Mouse (Mus musculus): Measurements from ENCODE around the gene Higd2a. TPM values are rescaled to one million over a fixed set of nuclear protein-coding genes. Genes with fewer than 3 reads are reported as not detected.
A peak's percentile ranks its signal among the peaks of the same experiment; 100 is the strongest.

Higd2a gene
- polyA plus RNA-seq, 1 experiment from 2014 or later = 172 TPM

DNA sequence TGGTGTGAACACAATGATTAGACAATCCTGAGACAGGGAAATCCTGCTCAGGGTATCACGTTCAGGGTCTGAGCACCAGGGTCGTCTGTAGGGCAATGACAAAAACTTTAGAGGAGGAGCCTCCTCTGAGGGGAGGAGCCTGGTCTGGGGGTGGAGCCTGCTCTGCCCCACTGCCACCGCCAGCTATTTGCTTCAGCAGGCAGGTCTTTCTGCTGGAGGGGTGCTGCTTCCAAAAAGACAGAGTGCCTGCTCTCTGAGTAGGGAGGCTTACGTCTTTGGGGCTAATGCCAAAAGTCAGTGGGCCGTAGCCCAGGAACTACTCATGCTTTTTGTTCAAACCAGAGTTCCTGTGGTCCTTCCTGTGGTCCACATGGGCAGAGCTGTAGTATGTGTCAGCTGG lies 21.6 kb upstream of the Higd2a start:
- Histone ChIP-seq H3K36me3 (no peaks in the 10 kb centered on the region), H3K4me1 (peaks cover 15% of the 10 kb centered on the region), H3K9me3 (no peaks in the 10 kb centered on the region), H3K27ac (no peak overlapping the region), H3K4me3 (no peak overlapping the region), H3K4me2 (replicated peaks) (no peak overlapping the region), H3K9ac (no peak overlapping the region), H3K27me3 (replicated peaks) (0 out of 2 replicates have a peak, but pooled peaks cover 3% of the 10 kb centered on the region)
- ATAC-seq (ENCODE audit: low FRiP score, low read depth) = no peak
- 39% methylated on average over 5 of the region's 5 CpGs for WGBS

GRCm38 (mm10) chr13:54569282-54569681 lies 20.7 kb upstream of the Higd2a start:
- ATAC-seq (ENCODE audit: low FRiP score, low read depth) = no peak
- Histone ChIP-seq H3K9me3 (no peaks in the 10 kb centered on the region), H3K36me3 (no peaks in the 10 kb centered on the region), H3K4me3 (no peak overlapping the region), H3K4me1 (peaks cover 8% of the 10 kb centered on the region), H3K9ac (no peak overlapping the region), H3K27me3 (replicated peaks) (0 out of 2 replicates have a peak, but pooled peaks cover 3% of the 10 kb centered on the region), H3K4me2 (replicated peaks) (no peak overlapping the region), H3K27ac (no peak overlapping the region)
- 53% methylated on average over 1 of the region's 1 CpGs for WGBS

GRCm38 (mm10) chr13:54570736-54571135 lies 19.3 kb upstream of the Higd2a start:
- H3K9me3 ChIP-seq = no peaks in the 10 kb centered on the region
- H3K27me3 ChIP-seq (replicated peaks) = 0 out of 2 replicates have a peak, but pooled peaks cover 3% of the 10 kb centered on the region
- no peaks in the 10 kb centered on the region for H3K36me3 ChIP-seq
- H3K27ac ChIP-seq = no peak overlapping the region
- H3K9ac ChIP-seq = no peak overlapping the region
- H3K4me2 ChIP-seq (replicated peaks) = no peak overlapping the region
- no peak for ATAC-seq (ENCODE audit: low FRiP score, low read depth)
- WGBS = 80% methylated on average over 4 of the region's 4 CpGs
- H3K4me1 ChIP-seq = peaks cover 10% of the 10 kb centered on the region
- H3K4me3 ChIP-seq = no peak overlapping the region

DNA sequence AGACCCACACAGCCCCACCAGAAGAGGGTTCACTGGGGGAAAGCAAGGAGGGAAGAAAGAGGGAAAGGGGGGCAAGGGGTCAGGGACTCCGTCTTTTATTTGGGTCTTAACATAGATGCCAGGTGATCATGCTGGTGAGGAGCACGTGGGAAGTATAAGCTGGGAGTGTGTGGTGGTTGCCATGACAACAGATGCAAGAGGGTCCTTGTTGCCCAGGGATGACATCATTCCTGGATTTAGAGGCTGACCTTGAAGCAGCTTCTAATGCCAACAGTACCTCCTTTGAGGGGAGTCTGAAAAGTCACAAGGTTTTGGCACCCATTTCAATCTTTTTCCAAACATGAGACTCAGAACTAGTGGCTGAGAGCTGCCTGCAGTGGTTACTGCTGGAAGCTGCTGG lies 18.4 kb upstream of the Higd2a start:
- ATAC-seq (ENCODE audit: low FRiP score, low read depth) = no peak
- H3K4me3 ChIP-seq = no peak overlapping the region
- H3K27ac ChIP-seq = no peak overlapping the region
- 0 out of 2 replicates have a peak, but pooled peaks cover 3% of the 10 kb centered on the region for H3K27me3 ChIP-seq (replicated peaks)
- H3K4me2 ChIP-seq (replicated peaks) = no peak overlapping the region
- 38% methylated on average over 2 of the region's 2 CpGs for WGBS
- H3K9ac ChIP-seq = no peak overlapping the region
- H3K4me1 ChIP-seq = peaks cover 18% of the 10 kb centered on the region
- H3K9me3 ChIP-seq = no peaks in the 10 kb centered on the region
- 0 out of 2 replicates have a peak, but pooled peaks cover 1% of the 10 kb centered on the region for H3K36me3 ChIP-seq

DNA sequence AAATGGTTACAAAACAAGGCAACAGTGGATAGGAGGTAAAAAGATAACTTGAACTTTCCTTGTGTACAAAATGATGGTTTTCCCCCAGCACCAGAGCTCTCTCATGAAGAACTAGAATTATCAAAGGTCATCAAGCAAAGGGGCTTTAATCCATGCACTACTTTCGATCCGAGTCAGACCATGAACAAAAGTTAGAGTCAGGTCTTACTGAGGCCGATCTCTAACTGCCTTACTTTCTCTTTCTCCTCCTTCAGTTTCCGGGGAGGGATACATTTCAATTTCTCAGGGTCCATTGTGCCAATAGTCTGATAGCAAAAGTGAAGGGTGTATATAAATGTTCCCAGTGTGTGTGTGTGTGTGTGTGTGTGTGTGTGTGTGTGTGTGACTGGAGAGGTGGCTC lies 17.4 kb upstream of the Higd2a start:
- Histone ChIP-seq H3K4me3 (no peak overlapping the region), H3K4me1 (peaks cover 20% of the 10 kb centered on the region), H3K9me3 (no peaks in the 10 kb centered on the region), H3K4me2 (replicated peaks) (no peak overlapping the region), H3K27me3 (replicated peaks) (0 out of 2 replicates have a peak, but pooled peaks cover 3% of the 10 kb centered on the region), H3K9ac (no peak overlapping the region), H3K27ac (no peak overlapping the region), H3K36me3 (peaks cover 9% of the 10 kb centered on the region)
- no peak for ATAC-seq (ENCODE audit: low FRiP score, low read depth)
- 88% methylated on average over 4 of the region's 4 CpGs for WGBS

DNA sequence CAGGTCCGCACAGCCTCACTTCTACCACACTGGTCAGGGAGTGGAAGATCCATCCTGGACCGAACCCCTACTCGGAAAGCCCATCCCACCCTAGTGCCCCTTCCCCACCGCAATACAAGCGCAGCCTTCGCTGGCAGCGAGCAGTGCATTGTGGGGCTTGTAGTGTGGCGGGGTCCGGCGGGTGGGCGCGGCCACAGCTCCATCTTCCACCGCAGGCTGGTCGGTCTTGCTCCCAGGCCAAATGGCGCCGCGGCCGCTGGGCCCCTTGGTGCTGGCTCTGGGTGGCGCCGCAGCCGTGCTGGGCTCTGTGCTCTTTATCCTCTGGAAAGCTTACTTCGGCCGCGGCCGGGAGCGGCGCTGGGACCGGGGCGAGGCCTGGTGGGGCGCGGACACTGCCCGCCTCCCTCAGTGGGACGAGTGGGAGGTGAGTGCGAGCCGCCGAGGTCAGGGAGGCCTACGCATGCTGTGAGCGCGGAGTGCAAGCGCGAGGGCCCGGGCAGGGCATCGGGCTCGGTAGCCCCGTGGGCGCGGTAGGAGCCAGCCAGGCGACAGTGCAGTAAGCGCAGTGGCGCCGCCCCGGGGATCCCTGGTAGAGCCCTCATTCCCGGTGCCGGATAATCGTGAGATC lies 15.0 kb upstream of the Higd2a start, which contains the start of gene Arl10:
Gene Arl10 (plus strand): TSS at position 162 of the 628 bp plus-strand sequence.
- peak; percentile 93 for ATAC-seq (ENCODE audit: low FRiP score, low read depth)

GRCm38 (mm10) chr13:54575489-54575888 lies 14.5 kb upstream of the Higd2a start:
- peaks cover 28% of the 10 kb centered on the region for H3K36me3 ChIP-seq
- H3K27me3 ChIP-seq (replicated peaks) = 0 out of 2 replicates have a peak, but pooled peaks cover 3% of the 10 kb centered on the region
- ATAC-seq (ENCODE audit: low FRiP score, low read depth) = 0 out of 2 replicates have a peak, but pooled peaks have one; percentile 48
- H3K9me3 ChIP-seq = no peaks in the 10 kb centered on the region
- H3K9ac ChIP-seq = peak overlapping the region; percentile 88
- WGBS = 4% methylated on average over 19 of the region's 19 CpGs
- peak overlapping the region; percentile 87 for H3K4me3 ChIP-seq
- H3K27ac ChIP-seq = no peak overlapping the region
- peaks cover 24% of the 10 kb centered on the region for H3K4me1 ChIP-seq
- H3K4me2 ChIP-seq (replicated peaks) = peak overlapping the region; percentile 94

More for the DNA sequence above, 15.0 kb upstream of the Higd2a start, which contains the start of gene Arl10:
- Histone ChIP-seq H3K27me3 (replicated peaks) (0 out of 2 replicates have a peak, but pooled peaks cover 3% of the 10 kb centered on the region), H3K4me3 (peak within 1 kb of the TSS; percentile 87), H3K4me2 (replicated peaks) (peak within 1 kb of the TSS; percentile 94), H3K36me3 (peaks cover 26% of the 10 kb centered on the region), H3K9me3 (no peaks in the 10 kb centered on the region), H3K27ac (0 out of 2 replicates have a peak within 1 kb of the TSS, but pooled peaks have one; percentile 27), H3K4me1 (peaks cover 24% of the 10 kb centered on the region), H3K9ac (peak within 1 kb of the TSS; percentile 88)
- under 1% methylated on average over 55 of the region's 55 CpGs for WGBS

GRCm38 (mm10) chr13:54577652-54578507 lies 12.1 kb upstream of the Higd2a start:
- Histone ChIP-seq H3K9me3 (no peaks in the 10 kb centered on the region), H3K4me2 (replicated peaks) (no peak overlapping the region), H3K27ac (no peak overlapping the region), H3K36me3 (peaks cover 51% of the 10 kb centered on the region), H3K27me3 (replicated peaks) (no peaks in the 10 kb centered on the region), H3K4me3 (no peak overlapping the region), H3K9ac (no peak overlapping the region), H3K4me1 (peaks cover 24% of the 10 kb centered on the region)
- no peak for ATAC-seq (ENCODE audit: low FRiP score, low read depth)
- WGBS = 81% methylated on average over 21 of the region's 21 CpGs

GRCm38 (mm10) chr13:54581385-54581784 lies 8.6 kb upstream of the Higd2a start:
- H3K27me3 ChIP-seq (replicated peaks) = no peaks in the 10 kb centered on the region
- no peak overlapping the region for H3K4me2 ChIP-seq (replicated peaks)
- peaks cover 8% of the 10 kb centered on the region; the same call in 1 of the 2 replicates for H3K4me1 ChIP-seq
- ATAC-seq (ENCODE audit: low FRiP score, low read depth) = no peak
- no peaks in the 10 kb centered on the region for H3K9me3 ChIP-seq
- peaks cover 84% of the 10 kb centered on the region for H3K36me3 ChIP-seq
- 83% methylated on average over 2 of the region's 2 CpGs for WGBS
- H3K27ac ChIP-seq = no peak overlapping the region
- H3K4me3 ChIP-seq = no peak overlapping the region
- H3K9ac ChIP-seq = no peak overlapping the region

- ATAC-seq (ENCODE audit: low FRiP score, low read depth) = no peak
- Histone ChIP-seq H3K4me3 (no peak overlapping the region), H3K9me3 (no peaks in the 10 kb centered on the region), H3K36me3 (peaks cover 83% of the 10 kb centered on the region), H3K4me1 (0 out of 2 replicates have a peak, but pooled peaks cover 3% of the 10 kb centered on the region), H3K27ac (no peak overlapping the region), H3K27me3 (replicated peaks) (no peaks in the 10 kb centered on the region), H3K9ac (no peak overlapping the region), H3K4me2 (replicated peaks) (no peak overlapping the region)
- 78% methylated on average over 10 of the region's 10 CpGs for WGBS
Measured at GRCm38 (mm10) chr13:54582126-54582525, 7.9 kb upstream of the Higd2a start.

DNA sequence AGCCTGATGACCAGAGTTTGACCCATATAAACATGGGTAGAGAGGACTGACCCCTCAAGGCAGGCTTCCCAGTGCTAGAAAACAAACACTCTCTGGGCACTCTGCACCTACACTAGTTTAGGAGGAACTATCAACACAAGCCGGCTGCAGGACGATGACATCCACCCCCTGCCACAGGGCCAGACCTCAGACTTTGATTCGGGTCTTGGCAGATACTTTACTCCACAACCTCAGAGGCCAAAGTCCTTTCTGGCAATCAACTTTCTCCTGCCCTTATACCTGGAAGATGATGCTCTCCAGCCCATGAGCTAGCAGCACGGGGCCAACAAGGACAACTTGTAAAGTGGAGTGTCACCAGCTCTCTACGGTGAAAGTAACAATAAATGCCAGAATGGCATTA lies 7.1 kb upstream of the Higd2a start:
- no peak overlapping the region for H3K27ac ChIP-seq

DNA sequence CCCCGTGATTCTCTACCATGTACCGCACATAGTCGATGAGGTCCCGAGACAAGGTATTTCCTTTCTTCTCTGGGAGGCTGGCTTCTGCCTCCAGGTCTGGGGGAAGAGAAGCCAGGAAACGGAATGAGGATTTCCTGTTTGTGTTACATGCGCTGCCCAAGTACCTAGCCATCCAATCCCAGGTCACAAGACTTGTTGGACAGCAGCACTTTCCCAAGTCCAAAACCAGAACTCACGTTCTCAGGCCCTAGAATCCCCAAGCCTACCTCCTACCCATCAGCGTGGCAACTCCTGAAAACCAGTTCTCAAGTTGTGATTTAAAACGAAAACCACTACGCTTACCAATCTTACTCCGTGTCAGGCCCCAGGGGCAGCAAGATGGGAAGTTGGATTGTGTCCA lies 4.2 kb upstream of the Higd2a start:
- no peak for ATAC-seq (ENCODE audit: low FRiP score, low read depth)
- Histone ChIP-seq H3K36me3 (peaks cover 67% of the 10 kb centered on the region), H3K9me3 (no peaks in the 10 kb centered on the region), H3K4me2 (replicated peaks) (no peak overlapping the region), H3K27me3 (replicated peaks) (no peaks in the 10 kb centered on the region), H3K27ac (no peak overlapping the region), H3K4me3 (no peak overlapping the region), H3K9ac (no peak overlapping the region), H3K4me1 (peaks cover 4% of the 10 kb centered on the region; the same call in 1 of the 2 replicates)
- 94% methylated on average over 11 of the region's 11 CpGs for WGBS

More for the DNA sequence above, 7.1 kb upstream of the Higd2a start:
- Histone ChIP-seq H3K4me1 (0 out of 2 replicates have a peak, but pooled peaks cover 3% of the 10 kb centered on the region), H3K9ac (no peak overlapping the region), H3K4me2 (replicated peaks) (no peak overlapping the region), H3K36me3 (peaks cover 84% of the 10 kb centered on the region), H3K4me3 (no peak overlapping the region), H3K9me3 (no peaks in the 10 kb centered on the region), H3K27me3 (replicated peaks) (no peaks in the 10 kb centered on the region)
- 89% methylated on average over 5 of the region's 5 CpGs for WGBS
- ATAC-seq (ENCODE audit: low FRiP score, low read depth) = no peak
